Mouse (Mus musculus) gastrocnemius, postnatal 14 days (tissue): Measurements from ENCODE around the gene Acsm1. TPM values are rescaled to one million over a fixed set of nuclear protein-coding genes. Genes with fewer than 3 reads are reported as not detected.
"Not testable (repeated sequence)": the region's sequence is repeated elsewhere in the genome, so short reads cannot be mapped to it uniquely, and the experiment has no call there.

Source experiments
- DNase-seq: peaks from one replicate; pipeline ENCODE4 v3.0.0; 2021; ENCODE audit warnings: mixed read lengths
- intact Hi-C: fragments of 180-260 bp; cut with DNase I; formaldehyde crosslinking; loops from one replicate; pipeline ENCODE4 v1.15.1; 2025; ENCODE audit warnings: low total_unique reads
- long read RNA-seq, 2 experiments: library from polyadenylated mRNA; stranded (forward); transcript quantifications; one replicate each; pipeline ENCODE4 v2.0.0; 2021
- total RNA-seq, 2 experiments: library from RNA; stranded (reverse); gene quantifications; 2 replicates each; pipeline ENCODE4 v1.2.3; 2021

The Acsm1 gene
- total RNA-seq = not detected
- long read RNA-seq, experiment 1 = 0 reads
- long read RNA-seq, experiment 2 = 0 reads

DNA sequence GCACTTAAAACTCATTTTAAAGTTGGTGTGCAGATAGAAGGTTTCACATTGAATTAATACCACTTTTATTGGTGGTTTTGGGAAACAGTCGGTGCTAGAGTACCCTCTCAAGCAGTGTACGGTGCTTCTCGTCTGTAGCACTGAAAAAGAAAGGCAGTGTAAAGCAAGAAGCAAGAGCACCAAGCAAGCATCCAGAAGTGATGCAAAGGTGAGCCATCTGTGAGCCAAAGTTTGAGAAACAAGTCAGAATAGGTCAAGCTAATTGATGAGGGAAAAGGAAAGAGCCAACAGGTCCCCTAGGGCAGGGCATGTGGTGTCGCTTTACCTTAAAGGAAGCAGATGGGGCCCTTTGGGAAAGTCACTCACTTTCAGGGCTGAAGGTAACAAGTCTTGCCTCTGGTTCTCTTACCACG lies at the start of gene Acsm1:
TSS of gene Acsm1 (plus strand) at position 363 of the 413 bp plus-strand sequence.
- intact Hi-C loops = no loop called here
- DNase-seq = no peak

DNA sequence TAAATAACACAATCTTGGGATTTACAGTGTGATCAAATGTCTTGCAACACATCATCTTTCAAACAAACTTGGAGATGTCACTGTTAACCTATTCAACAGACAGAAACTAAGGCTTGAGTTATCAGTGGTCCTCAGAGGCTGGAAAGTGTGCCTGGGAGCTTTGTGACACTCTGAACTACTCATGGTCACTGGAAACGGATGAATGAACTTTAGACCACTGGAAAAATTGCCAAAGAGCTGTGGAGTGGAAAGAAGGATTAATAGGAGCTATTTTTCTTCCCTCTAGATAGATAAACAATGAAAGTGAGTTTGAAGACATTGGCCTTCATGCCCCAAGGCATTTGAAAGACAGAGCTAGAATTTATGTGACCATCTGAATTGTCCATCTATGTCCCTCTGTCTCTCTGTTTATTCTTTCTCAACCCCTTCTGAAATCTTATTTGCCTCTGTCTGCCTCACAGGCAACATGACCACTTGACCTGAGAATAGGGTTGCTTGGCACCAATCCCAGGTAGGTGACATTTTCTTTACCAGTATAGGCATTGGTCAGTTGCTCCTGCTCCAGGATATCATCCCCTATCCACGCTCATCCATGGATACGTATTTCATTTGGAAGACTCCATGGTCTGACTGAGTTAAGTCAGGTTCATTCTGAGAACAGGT lies 46.9 kb upstream of the Acsm1 start:
- intact Hi-C loops = no loop called here

DNA sequence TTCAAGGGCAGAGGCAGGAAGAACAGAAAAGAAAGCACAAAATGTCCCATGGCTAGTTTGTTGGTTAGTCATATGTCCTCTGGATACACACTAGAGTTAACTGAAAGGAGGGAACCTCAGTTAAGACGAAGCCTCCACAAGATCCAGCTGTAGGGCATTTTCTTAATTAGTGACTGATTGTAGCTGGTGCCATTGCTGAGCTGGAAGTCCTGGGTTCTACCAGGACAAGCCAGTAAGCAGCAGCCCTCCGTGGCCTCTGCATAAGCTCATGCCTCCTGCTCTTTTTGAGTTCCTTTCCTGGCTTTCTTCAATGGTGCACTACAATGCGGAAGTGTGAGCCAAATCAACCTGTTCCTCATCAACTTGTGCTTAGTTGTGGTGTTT lies 46.4 kb upstream of the Acsm1 start:
- intact Hi-C loops = no loop called here
- no peak for DNase-seq

More for the DNA sequence above, 46.9 kb upstream of the Acsm1 start:
- DNase-seq = no peak

DNA sequence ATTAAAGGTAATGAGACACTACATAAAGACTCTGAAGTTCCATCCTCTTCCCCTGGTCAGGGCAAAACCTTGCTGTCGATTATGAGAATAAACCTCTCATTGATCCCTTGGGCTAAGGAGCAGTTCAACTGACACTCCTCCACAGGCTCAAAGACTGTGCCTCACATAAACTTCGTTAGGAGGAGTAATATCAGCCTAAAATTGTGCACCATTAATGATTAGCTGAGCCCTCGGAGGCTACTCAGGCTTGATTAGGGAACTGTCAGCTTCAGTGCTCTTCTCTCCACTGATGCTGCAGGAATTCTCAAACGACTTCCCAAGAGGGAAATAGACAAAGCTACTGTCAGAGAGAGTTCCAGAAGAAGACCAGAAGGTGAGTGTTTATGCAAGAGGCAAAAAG lies 45.4 kb upstream of the Acsm1 start:
- no peak for DNase-seq
- intact Hi-C loops = no loop called here

DNA sequence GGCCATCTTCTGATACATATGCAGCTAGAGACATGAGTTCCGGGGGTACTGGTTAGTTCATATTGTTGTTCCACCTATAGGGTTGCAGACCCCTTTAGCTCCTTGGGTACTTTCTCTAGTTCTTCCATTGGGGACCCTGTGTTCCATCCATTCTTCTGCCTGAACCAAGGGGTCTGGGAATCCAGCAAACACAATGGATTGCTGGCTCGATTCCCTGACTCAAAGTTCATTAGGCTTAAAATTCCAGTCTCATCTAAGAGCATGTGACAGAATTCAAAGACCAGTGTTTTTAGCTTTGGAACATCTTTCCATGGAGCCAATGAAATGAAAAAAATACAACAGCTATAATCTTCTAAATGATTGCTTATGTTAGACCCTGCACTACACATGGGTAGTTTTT lies 44.4 kb upstream of the Acsm1 start:
- DNase-seq, intact Hi-C loops: not testable (repeated sequence)

DNA sequence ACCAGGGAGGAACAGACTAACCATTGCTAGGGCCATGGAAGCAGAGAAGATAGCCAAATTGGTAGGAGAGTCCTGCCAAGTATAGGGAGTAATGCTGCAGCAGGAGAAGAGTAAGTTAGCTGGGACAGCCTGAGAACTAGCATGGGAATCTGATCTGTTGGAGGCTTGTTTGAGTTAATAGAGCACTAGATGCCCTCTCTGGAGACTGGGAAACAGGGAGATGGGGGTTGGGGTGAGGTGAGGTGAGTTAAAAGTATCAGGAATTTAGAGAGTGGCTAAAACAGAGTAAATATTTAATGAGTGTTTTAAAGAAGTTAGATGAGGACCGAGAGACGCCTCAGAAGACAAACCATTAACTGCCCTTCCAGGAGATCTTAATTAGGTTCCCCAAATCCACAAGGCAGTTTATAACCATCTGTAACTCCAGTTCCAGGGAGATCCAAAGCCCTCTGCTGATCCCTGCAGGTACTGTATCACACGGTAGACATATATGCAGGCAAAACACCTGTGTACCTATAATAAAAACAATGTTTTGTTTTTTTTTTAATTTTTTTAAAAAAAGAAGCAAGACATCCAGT lies 12.2 kb upstream of the Acsm1 start:
- intact Hi-C loops = no loop called here
- DNase-seq = no peak

DNA sequence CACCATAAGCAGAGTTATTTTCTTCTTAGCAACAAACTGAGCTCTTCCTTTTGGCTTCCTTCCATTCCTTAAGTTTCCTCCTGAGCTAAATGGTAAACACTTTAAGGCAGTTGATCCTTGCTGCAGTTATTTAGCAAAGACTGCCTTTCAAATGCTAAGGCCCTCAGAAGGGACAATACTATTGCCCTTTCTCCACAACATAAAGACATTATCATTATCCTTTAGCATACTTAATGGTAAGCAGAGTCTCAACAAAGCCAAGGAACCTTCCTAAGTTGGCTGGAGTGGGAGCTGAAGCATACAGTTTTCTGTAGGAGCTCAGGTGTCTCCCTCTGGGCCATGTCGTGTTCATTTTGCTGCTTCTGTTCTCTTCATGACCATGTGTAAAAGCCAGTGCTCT lies 11.5 kb upstream of the Acsm1 start:
- intact Hi-C loops = no loop called here
- no peak for DNase-seq

DNA sequence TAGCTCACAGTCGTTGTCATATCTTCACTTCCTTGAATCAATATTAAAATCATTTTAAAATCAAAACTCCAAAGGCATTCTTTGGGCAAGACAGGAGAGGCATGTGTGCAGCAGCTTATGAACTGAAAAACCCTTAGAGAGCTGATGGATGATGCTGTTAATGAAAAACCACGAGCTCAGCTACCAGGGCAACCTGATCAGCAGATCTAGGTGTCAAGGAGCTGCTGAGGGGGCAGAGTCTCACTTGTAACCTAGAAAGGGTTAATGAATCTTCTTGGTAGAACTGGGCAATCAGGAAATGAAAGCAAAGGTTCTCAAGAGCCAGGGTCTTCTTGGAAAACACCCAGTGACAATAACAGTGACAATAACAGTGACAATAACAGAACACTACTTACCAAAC lies 10.3 kb upstream of the Acsm1 start:
- intact Hi-C loops = no loop called here

DNA sequence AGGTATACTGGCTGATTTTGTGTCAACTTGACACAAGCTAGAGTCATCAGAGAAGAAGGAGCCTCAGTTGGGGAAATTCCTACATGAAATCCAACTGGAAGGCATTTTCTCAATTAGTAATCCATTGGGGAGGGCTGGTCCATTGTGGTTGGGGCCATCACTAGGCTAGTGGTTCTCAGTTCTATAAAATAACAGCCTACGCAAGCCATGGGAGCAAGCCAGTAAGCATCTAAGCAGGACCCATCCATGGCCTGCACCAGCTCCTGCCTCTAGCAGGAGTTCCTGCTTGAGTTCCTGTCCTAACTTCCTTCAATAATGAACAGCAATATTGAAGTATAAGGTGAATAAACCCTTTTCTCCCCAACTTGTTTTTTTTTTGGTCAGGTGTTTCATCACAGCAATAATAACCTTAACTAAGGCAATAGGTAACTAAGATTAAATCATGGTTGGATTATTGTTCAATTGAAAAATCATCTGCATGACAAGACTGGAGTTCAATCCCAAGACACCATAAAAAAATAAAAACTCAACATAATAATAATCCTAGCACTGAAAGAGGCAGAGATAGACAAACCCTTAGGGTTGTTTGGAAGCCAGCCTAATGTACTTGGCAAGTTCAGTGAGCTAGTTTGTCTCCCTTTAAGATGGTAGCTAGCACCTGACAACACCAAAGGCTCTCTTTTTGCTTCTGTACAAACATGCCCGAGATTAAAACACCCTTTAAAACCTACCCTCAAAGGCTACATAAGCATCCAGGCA lies 5.5 kb upstream of the Acsm1 start:
- DNase-seq = no peak
- intact Hi-C loops = no loop called here

More for the DNA sequence above, 10.3 kb upstream of the Acsm1 start:
- no peak for DNase-seq

DNA sequence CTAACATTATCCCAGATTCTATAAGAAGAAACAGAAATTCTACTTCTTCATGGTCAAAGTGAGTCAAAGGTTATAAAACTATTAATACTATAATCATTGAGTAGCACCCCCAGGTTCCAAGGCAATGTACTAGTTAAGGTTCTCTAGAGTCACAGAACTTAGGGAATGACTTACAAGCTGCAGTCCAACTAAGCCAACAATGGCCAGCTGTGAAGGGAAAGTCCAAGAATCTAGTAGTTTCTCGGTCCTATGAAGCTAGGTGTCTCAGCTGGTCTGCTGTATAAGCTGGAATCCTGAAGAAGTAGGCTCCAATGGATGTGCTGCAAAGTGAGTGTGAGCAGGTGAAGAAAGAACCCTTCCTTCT lies 4.9 kb upstream of the Acsm1 start:
- intact Hi-C loops = no loop called here
- DNase-seq = no peak

DNA sequence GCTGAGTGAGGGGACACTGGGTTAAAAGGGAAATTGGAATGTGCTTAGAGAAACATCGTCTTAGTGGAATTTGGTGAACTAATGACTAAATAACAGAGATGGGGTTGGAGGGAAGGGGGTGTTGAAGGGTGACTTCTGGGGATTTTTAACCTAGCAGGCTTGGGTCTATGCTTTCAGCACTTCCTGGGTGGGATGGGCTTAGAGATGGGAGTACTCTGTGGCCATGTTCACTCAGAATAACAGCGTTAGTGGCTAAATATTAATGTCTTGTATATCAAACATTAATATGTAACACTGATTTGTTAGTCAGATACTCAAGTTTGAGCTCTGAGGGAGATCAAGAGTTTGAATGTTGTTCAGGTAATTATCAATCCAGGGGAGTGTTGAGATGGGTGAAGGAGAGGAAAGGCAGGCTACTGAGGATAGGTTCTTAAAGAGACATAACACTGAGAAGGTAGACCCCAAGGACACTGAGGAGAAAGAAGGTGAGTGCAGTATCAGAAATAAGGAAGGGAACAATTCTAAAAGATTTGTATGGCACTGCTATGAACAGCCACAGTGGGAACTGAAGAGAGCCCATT lies 1.8 kb upstream of the Acsm1 start:
- DNase-seq = no peak
- intact Hi-C loops = no loop called here

DNA sequence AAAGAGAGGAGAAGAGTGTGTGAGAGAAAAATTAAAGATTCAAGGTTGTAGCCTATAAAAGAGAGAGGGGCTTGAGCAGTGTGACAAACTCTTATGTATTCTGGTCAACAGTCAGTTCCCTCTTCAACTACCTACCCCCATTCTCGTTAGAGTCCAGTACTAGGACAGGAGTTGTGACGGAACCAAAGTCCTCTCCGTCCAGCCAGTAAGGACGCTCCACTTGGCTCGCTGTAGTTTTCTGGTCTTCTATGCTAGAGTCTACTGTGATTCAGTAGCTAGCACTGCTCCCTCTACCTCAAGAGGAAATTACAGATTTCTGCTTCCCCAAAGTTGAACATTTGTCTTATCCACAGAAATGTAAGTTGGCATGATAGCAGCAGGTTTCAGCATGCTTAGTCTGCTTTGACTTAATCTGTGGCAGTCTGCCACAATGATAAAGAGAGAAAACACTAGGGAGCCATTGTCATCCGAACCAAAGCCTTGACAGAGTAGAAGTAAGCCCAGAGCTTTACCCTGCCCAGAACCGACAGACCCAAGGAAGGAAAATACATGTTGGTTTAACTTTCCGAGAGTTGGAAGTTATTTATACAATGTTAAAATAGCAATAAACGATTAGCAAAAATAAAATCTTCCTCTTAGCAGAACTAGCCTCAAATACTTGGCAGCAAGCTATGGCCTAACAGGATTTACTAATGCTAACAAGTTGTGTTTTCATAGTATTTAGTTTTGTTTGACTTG lies 731 bp upstream of the Acsm1 start:
- no peak for DNase-seq
- intact Hi-C loops = no loop called here

DNA sequence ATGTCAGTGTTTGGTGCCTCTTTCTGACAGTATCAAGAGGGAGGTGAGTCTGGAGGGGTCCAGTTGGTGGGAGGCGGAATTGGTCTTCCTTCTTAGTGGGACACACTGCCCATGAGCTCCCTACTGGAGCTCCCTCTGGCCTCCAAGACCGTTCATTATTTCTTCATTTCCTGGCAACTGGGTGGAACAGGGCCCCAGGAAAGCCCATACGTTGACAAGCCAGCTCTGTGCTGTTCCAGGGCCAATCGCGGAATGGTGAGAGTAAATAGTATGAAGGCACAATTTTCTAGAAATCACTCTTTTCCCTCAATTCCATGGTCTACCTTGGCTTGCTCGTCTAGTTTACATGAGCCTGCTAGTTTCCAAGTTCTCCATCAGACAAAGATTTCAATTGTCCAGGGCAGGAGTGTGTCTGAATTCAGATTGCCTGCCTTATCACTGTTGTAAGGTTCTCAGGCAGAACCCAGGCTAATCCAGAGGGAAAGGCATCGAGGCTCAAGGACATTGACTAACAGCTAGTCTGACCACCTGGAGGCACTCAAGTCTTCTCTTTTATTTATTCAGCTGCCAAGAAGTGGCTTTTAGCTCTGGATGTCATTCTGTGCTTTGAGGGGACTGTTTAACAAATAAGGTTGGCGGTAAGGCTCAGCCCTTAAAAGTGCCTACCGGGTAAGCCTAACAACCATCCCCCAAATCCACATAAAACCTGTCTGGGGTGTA lies 1.1 kb downstream of the Acsm1 start:
- intact Hi-C loops = no loop called here
- DNase-seq = no peak

DNA sequence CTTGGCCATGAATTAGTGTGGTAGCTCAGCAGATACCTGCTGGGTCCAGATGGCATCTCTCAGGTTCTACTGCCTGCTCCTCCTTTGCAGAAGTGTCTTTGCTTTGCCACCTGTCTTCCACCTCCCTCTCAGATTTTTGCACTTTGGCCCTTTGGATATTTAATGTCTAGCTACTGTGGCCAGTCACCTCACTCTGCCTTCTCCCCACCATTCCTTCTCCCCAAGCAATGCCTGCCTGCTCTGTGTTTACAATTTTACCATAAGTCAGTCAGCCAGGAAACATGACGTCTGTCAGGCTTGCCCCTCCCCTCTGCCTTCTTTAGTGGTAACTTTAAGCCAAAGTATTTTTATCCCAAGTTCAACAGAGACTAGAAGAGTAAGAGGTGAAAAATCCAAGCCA lies 9.7 kb downstream of the Acsm1 start:
- intact Hi-C loops = no loop called here
- no peak for DNase-seq

DNA sequence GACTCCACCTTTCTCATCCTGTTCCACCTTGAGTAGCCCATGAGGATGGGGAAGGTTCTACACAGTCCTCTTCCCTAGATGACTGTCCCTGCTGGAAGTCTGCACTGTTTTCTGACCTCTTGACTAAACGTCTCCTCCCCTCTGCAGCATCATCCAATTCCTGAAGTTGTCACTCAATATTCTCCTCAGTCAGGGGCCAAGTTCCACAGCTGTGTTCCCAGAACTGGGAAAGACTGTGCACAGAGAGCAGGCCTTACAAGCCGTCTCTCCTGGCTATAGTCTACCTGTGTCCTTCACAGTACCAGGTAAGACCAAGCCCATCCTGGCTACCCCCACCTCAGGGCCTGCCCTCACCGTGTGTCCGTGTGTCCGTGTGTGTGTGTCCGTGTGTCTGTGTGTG lies 10.8 kb downstream of the Acsm1 start:
- DNase-seq = no peak
- intact Hi-C loops = no loop called here

DNA sequence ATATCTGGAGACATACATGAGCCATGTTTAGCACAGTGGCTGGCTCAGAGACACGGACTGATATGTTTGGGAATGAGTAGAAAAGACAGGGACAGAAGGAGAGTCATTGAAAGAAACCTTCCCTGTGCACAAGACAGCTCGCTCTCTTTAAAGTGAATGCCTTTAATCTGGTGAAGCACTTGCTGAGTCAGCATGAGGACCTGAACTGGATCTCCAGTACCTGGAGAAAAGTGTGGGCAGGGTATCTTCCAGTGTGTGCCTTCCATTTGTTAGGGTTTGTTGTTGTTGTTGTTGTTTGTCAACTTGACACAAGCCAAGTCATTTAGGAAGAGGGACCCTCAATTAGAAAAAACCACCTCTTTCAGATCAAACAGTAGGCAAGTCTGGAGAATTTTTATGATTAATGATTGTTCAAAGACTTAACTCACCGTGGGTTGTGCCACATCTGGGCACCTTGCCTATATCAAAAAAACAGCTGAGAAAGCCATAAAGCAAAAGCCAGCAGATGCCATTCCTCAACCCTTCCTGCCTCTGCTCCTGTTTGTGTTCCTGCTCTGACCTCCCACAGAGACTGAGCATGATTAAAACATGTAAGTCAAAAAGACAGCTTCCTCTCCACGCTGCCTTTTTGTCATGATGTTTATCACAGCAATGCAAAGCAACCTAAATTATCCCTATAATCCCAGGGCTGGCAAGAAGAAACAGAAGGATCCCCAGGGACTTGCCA lies 11.5 kb downstream of the Acsm1 start:
- no peak for DNase-seq
- intact Hi-C loops = no loop called here

DNA sequence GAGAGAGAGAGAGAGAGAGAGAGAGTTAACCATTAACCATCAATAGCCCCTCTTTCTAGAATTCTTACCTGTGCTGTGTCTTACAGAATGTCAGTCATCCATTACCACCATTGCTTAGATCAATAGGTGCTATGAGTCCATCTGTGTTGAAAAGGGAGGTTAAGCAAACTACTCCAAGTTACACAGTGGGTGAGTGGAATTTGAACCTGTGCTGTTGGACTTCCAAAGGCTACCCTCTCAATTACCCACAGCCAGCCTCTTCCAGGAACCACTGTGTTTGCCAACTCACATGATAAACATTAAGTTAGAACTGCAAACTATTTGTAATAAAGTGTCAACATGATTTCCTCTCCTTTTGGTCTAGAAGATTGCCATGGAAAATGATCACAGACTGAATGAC lies 13.3 kb downstream of the Acsm1 start:
- intact Hi-C loops = no loop called here

DNA sequence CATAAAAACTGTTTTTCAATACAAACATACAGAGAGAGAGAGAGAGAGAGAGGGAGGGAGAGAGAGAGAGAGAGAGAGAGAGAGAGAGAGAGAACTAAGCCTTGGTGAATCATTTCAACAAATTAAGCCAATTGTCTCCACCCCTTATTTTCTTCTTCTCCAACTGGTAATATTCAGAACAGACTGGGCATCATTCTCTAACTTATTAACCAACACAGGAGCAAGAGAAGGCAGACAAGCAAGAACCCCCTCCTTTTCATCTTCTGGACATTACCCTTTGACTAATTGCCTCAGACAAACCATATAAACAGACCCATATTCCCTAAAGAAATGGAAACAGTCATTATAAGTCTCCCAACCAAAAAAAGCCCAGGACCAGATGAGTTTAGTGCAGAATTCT lies 31.9 kb downstream of the Acsm1 start:
- intact Hi-C loops = no loop called here
- DNase-seq = no peak

More for the DNA sequence above, 13.3 kb downstream of the Acsm1 start:
- no peak for DNase-seq

DNA sequence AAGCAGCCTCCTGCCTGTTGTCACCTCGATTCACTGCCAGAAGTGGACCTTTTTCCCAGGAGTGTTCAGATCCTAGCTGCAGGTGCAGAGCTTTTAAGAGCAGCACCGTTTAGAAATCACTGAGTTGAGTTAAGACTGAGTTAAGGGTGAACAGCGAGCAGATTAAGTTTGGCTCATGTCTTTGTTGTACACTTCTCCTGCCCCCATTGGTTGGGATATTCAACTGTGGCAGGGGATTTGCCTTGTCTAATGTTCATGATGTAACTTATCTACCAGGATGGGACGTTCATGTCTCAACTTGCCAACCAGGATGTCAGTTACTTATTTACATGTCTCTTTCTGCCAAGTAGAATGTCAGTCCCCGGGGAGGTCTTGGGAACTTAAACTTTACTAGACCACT lies 35.5 kb downstream of the Acsm1 start:
- intact Hi-C loops = no loop called here

More for the DNA sequence above, 35.5 kb downstream of the Acsm1 start:
- DNase-seq = no peak
